Mouse (Mus musculus): ENCODE measurements around the gene Sh3bp5. TPM values are rescaled to one million over a fixed set of nuclear protein-coding genes. Genes with fewer than 3 reads are reported as not detected.

Gene Sh3bp5
- polyA plus RNA-seq, 1 experiment from 2014 or later = 17.3 TPM

DNA sequence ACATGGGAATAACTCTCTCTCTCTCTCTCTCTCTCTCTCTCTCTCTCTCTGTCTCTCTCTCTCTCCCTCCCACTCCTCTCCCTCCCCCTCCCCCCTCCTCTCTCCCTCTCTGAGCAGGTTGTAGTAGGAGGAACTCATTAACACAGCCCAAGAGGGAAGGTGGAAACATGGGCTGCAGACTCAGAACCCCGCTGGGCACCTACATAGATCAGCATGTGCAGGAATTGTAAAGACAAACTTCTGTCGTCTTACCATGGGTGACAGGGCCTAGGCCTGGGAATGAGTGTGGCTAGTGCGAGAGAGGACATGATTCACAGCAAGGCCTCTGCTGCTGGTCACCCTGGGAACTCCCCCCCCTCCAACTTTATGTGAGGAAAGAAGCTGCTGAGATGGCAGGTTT, 113.7 kb downstream of the Sh3bp5 start:
- H3K36me3 ChIP-seq = no peaks in the 10 kb centered on the region
- DNase-seq (ENCODE audit: low spot score) = no peak
- no peak overlapping the region for H3K27ac ChIP-seq (replicated peaks)
- H3K4me3 ChIP-seq = no peak overlapping the region
- 85% methylated on average over 3 of the region's 3 CpGs for WGBS
- peaks cover 10% of the 10 kb centered on the region for H3K4me1 ChIP-seq
- H3K9me3 ChIP-seq (replicated peaks) = no peaks in the 10 kb centered on the region
- no peaks in the 10 kb centered on the region for H3K27me3 ChIP-seq (ENCODE audit: low read depth, poor library complexity, severe bottlenecking)

GRCm38 (mm10) chr14:31321181-31321580, 114.7 kb downstream of the Sh3bp5 start:
- 87% methylated on average over 11 of the region's 11 CpGs for WGBS
- peaks cover 10% of the 10 kb centered on the region for H3K4me1 ChIP-seq
- no peak overlapping the region for H3K4me3 ChIP-seq
- H3K9me3 ChIP-seq (replicated peaks) = no peaks in the 10 kb centered on the region
- no peaks in the 10 kb centered on the region for H3K27me3 ChIP-seq (ENCODE audit: low read depth, poor library complexity, severe bottlenecking)
- DNase-seq (ENCODE audit: low spot score) = no peak
- H3K27ac ChIP-seq (replicated peaks) = no peak overlapping the region
- no peaks in the 10 kb centered on the region for H3K36me3 ChIP-seq

DNA sequence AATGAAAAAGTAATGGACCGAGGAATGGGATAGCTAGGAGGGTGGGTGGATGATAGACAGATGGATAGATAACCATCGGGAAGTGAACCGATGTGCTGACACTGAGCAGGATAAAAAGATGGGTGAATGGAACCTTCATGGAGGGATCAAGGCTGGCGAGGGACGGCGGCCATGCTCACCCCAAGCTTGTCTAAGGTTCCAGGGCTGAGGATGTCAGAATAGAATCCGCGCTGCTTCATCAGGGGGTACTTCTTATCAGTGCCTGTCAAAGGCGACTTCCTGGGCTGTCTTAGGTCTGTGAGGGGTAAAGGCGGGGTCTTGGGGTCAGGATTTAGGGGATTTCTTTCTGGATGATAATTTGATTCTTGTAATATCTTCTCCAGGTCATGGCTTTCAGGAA, 116.3 kb downstream of the Sh3bp5 start:
- Histone ChIP-seq H3K4me1 (peaks cover 10% of the 10 kb centered on the region), H3K27ac (replicated peaks) (no peak overlapping the region), H3K9me3 (replicated peaks) (no peaks in the 10 kb centered on the region), H3K36me3 (no peaks in the 10 kb centered on the region), H3K4me3 (no peak overlapping the region), H3K27me3 (ENCODE audit: low read depth, poor library complexity, severe bottlenecking) (no peaks in the 10 kb centered on the region)
- 85% methylated on average over 10 of the region's 10 CpGs for WGBS
- DNase-seq (ENCODE audit: low spot score) = no peak

DNA sequence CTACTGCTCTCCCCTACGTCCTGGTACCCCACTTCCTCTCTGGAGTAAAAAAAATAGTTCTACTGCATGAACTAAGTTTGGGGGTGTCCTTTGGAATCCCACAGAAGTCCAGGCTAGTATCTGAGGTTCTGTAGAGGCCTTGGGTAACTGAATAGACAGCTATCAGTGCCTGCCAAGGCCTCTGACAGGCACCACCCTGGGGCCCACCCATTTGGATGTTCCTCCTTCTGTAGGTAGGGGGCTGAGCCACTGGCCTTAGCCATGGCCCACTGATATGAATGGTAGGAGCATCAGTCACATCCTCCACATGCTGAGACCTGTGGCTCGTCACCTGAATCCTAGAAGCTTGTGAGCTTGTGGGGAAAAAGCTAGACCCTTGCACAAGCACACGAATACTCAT, 118.1 kb downstream of the Sh3bp5 start:
- 88% methylated on average over 3 of the region's 3 CpGs for WGBS
- Histone ChIP-seq H3K4me1 (no peaks in the 10 kb centered on the region), H3K36me3 (no peaks in the 10 kb centered on the region), H3K27me3 (ENCODE audit: low read depth, poor library complexity, severe bottlenecking) (no peaks in the 10 kb centered on the region), H3K4me3 (no peak overlapping the region), H3K27ac (replicated peaks) (no peak overlapping the region), H3K9me3 (replicated peaks) (no peaks in the 10 kb centered on the region)
- no peak for DNase-seq (ENCODE audit: low spot score)

DNA sequence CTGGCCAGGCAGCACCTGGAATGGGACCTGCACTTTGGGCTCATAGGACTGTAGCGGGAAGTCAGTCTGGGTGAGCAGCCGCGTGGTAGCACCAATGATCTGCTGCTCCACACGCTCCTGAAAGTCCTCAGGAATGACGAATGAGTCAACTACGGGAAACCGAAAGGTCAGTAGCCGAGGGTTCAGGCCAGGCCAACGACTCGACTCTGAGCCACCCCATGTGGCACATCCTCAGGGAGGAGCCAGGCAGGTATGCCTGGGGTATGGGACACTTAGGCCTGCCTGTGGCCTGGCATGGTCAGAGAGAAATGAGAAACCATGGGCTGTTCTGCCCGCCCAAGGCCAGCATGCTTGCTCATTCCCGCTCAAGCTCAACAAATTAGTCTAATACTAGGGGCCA, 119.3 kb downstream of the Sh3bp5 start:
- Histone ChIP-seq H3K4me1 (no peaks in the 10 kb centered on the region), H3K27ac (replicated peaks) (no peak overlapping the region), H3K9me3 (replicated peaks) (no peaks in the 10 kb centered on the region), H3K36me3 (no peaks in the 10 kb centered on the region), H3K4me3 (no peak overlapping the region), H3K27me3 (ENCODE audit: low read depth, poor library complexity, severe bottlenecking) (no peaks in the 10 kb centered on the region)
- WGBS = 86% methylated on average over 12 of the region's 12 CpGs
- no peak for DNase-seq (ENCODE audit: low spot score)

- no peaks in the 10 kb centered on the region for H3K9me3 ChIP-seq (replicated peaks)
- H3K27me3 ChIP-seq (ENCODE audit: low read depth, poor library complexity, severe bottlenecking) = no peaks in the 10 kb centered on the region
- DNase-seq (ENCODE audit: low spot score) = no peak
- no peaks in the 10 kb centered on the region for H3K4me1 ChIP-seq
- WGBS = 47% methylated on average over 3 of the region's 3 CpGs
- H3K4me3 ChIP-seq = no peak overlapping the region
- no peaks in the 10 kb centered on the region for H3K36me3 ChIP-seq
- H3K27ac ChIP-seq (replicated peaks) = no peak overlapping the region
These were observed 122.7 kb downstream of the Sh3bp5 start for GRCm38 (mm10) chr14:31313192-31313591.

Other genes with a start within 250 kb of the Sh3bp5 start
- gene Tnnc1, start 227.8 kb downstream of the Sh3bp5 start, polyA plus RNA-seq (2016; fragmentation: Nextera tagmentation; extraction: Ambion mirVana) = 0.80 and 1.1 TPM in 2 replicates
- gene Nisch, start 219.1 kb downstream of the Sh3bp5 start, polyA plus RNA-seq (2016; fragmentation: Nextera tagmentation; extraction: Ambion mirVana) = 391 and 448 TPM in 2 replicates
- 0.51 and 1.0 TPM in 2 replicates for gene Sema3g, start 218.2 kb downstream of the Sh3bp5 start, polyA plus RNA-seq (2016; fragmentation: Nextera tagmentation; extraction: Ambion mirVana)
- gene Phf7, start 184.8 kb downstream of the Sh3bp5 start, polyA plus RNA-seq (2016; fragmentation: Nextera tagmentation; extraction: Ambion mirVana) = 13.4 and 13.5 TPM in 2 replicates
- gene Bap1, start 184.6 kb downstream of the Sh3bp5 start, polyA plus RNA-seq (2016; fragmentation: Nextera tagmentation; extraction: Ambion mirVana) = 136 and 151 TPM in 2 replicates
- 7.4 and 7.7 TPM in 2 replicates for gene Dnah1, start 112.2 kb downstream of the Sh3bp5 start, polyA plus RNA-seq (2016; fragmentation: Nextera tagmentation; extraction: Ambion mirVana)
- 28.9 and 35.5 TPM in 2 replicates for gene Capn7, start 99.4 kb downstream of the Sh3bp5 start, polyA plus RNA-seq (2016; fragmentation: Nextera tagmentation; extraction: Ambion mirVana)
- gene Eaf1, start 58.3 kb upstream of the Sh3bp5 start, polyA plus RNA-seq (2016; fragmentation: Nextera tagmentation; extraction: Ambion mirVana) = 21.6 and 21.8 TPM in 2 replicates
- gene Mettl6, start 59.0 kb upstream of the Sh3bp5 start, polyA plus RNA-seq (2016; fragmentation: Nextera tagmentation; extraction: Ambion mirVana) = 80.7 and 81.5 TPM in 2 replicates
- 0.05 and 0.16 TPM in 2 replicates for gene Colq, start 155.3 kb upstream of the Sh3bp5 start, polyA plus RNA-seq (2016; fragmentation: Nextera tagmentation; extraction: Ambion mirVana)
- 0.12 and 1.4 TPM in 2 replicates for gene Gm49387, start 204.8 kb upstream of the Sh3bp5 start, polyA plus RNA-seq (2016; fragmentation: Nextera tagmentation; extraction: Ambion mirVana)
- 15.5 and 16.4 TPM in 2 replicates for gene Btd, start 204.9 kb upstream of the Sh3bp5 start, polyA plus RNA-seq (2016; fragmentation: Nextera tagmentation; extraction: Ambion mirVana)
- gene Hacl1, start 205.2 kb upstream of the Sh3bp5 start, polyA plus RNA-seq (2016; fragmentation: Nextera tagmentation; extraction: Ambion mirVana) = 7.2 and 9.5 TPM in 2 replicates